Mouse (Mus musculus): ENCODE results near the gene Nsg2.
A peak's percentile ranks its signal among the peaks of the same experiment; 100 is the strongest.

Nsg2 gene

GRCm38 (mm10) chr11:32000281-32000680 is at the start of gene Nsg2:
Nsg2 (plus strand) TSS chr11:32000463.
- H3K27me3 ChIP-seq (ENCODE audit: insufficient read depth, low read length): 0 out of 2 replicates have a peak, but pooled peaks cover 3% of the 10 kb centered on the region
- H3K4me3 ChIP-seq (replicated peaks; ENCODE audit: low read length): peak within 1 kb of the TSS; percentile 43; the same call in 1 of the 2 replicates
- TF ChIP-seq NANOG (IDR thresholded peaks at IDR 0.05; ENCODE audit: borderline replicate concordance, low read length): no peak
- TF ChIP-seq CTCF (conservative IDR thresholded peaks at IDR 0.05; ENCODE audit: low read length): no peak
- no peak for TF ChIP-seq POU5F1 (IDR thresholded peaks at IDR 0.05; ENCODE audit: borderline replicate concordance, low read length)
- H3K36me3 ChIP-seq (ENCODE audit: insufficient read depth, low read length): no peaks in the 10 kb centered on the region
- no peaks in the 10 kb centered on the region for H3K9me3 ChIP-seq (ENCODE audit: low read length)
- peaks cover 54% of the 10 kb centered on the region for H3K4me1 ChIP-seq (replicated peaks; ENCODE audit: low read depth, low read length)

GRCm38 (mm10) chr11:31960071-31960470 is 40.2 kb upstream of the Nsg2 start:
- TF ChIP-seq NANOG (IDR thresholded peaks at IDR 0.05; ENCODE audit: borderline replicate concordance, low read length) (no peak), POU5F1 (IDR thresholded peaks at IDR 0.05; ENCODE audit: borderline replicate concordance, low read length) (no peak)
- peaks cover 5% of the 10 kb centered on the region for H3K4me1 ChIP-seq (replicated peaks; ENCODE audit: low read depth, low read length)
- H3K4me3 ChIP-seq (replicated peaks; ENCODE audit: low read length): no peak overlapping the region
- peaks cover 15% of the 10 kb centered on the region for H3K9me3 ChIP-seq (ENCODE audit: low read length)
- peaks cover 3% of the 10 kb centered on the region for H3K27me3 ChIP-seq (ENCODE audit: insufficient read depth, low read length)
- H3K36me3 ChIP-seq (ENCODE audit: insufficient read depth, low read length): no peaks in the 10 kb centered on the region

GRCm38 (mm10) chr11:31963993-31964392 is 36.3 kb upstream of the Nsg2 start:
- Histone ChIP-seq H3K36me3 (ENCODE audit: insufficient read depth, low read length) (no peaks in the 10 kb centered on the region), H3K4me3 (replicated peaks; ENCODE audit: low read length) (no peak overlapping the region), H3K4me1 (replicated peaks; ENCODE audit: low read depth, low read length) (peaks cover 12% of the 10 kb centered on the region), H3K9me3 (ENCODE audit: low read length) (no peaks in the 10 kb centered on the region), H3K27me3 (ENCODE audit: insufficient read depth, low read length) (peaks cover 12% of the 10 kb centered on the region)
- no peak for TF ChIP-seq POU5F1 (IDR thresholded peaks at IDR 0.05; ENCODE audit: borderline replicate concordance, low read length)
- TF ChIP-seq CTCF (conservative IDR thresholded peaks at IDR 0.05; ENCODE audit: low read length): no peak
- no peak for TF ChIP-seq NANOG (IDR thresholded peaks at IDR 0.05; ENCODE audit: borderline replicate concordance, low read length)

- no peaks in the 10 kb centered on the region for H3K9me3 ChIP-seq (ENCODE audit: low read length)
- peaks cover 12% of the 10 kb centered on the region for H3K27me3 ChIP-seq (ENCODE audit: insufficient read depth, low read length)
- no peaks in the 10 kb centered on the region for H3K36me3 ChIP-seq (ENCODE audit: insufficient read depth, low read length)
- peak within 1 kb of the TSS; percentile 82 for H3K4me3 ChIP-seq (replicated peaks; ENCODE audit: low read length)
- no peak for TF ChIP-seq NANOG (IDR thresholded peaks at IDR 0.05; ENCODE audit: borderline replicate concordance, low read length)
- no peak for TF ChIP-seq CTCF (conservative IDR thresholded peaks at IDR 0.05; ENCODE audit: low read length)
- TF ChIP-seq POU5F1 (IDR thresholded peaks at IDR 0.05; ENCODE audit: borderline replicate concordance, low read length): no peak
- peaks cover 8% of the 10 kb centered on the region for H3K4me1 ChIP-seq (replicated peaks; ENCODE audit: low read depth, low read length)
Observed at GRCm38 (mm10) chr11:31965256-31966134, 34.8 kb upstream of the Nsg2 start, which contains the start of gene 4930524B15Rik. 4930524B15Rik (plus strand) TSS chr11:31965592.

- peaks cover 12% of the 10 kb centered on the region for H3K4me1 ChIP-seq (replicated peaks; ENCODE audit: low read depth, low read length)
- no peak for TF ChIP-seq NANOG (IDR thresholded peaks at IDR 0.05; ENCODE audit: borderline replicate concordance, low read length)
- no peak for TF ChIP-seq POU5F1 (IDR thresholded peaks at IDR 0.05; ENCODE audit: borderline replicate concordance, low read length)
- no peak for TF ChIP-seq CTCF (conservative IDR thresholded peaks at IDR 0.05; ENCODE audit: low read length)
- no peak overlapping the region for H3K4me3 ChIP-seq (replicated peaks; ENCODE audit: low read length)
- peaks cover 7% of the 10 kb centered on the region for H3K9me3 ChIP-seq (ENCODE audit: low read length)
- no peaks in the 10 kb centered on the region; the same call in none of the 2 replicates for H3K36me3 ChIP-seq (ENCODE audit: insufficient read depth, low read length)
- H3K27me3 ChIP-seq (ENCODE audit: insufficient read depth, low read length): no peaks in the 10 kb centered on the region
Observed at GRCm38 (mm10) chr11:31974132-31974531, 26.1 kb upstream of the Nsg2 start.

GRCm38 (mm10) chr11:31974826-31975225 is 25.4 kb upstream of the Nsg2 start:
- Histone ChIP-seq H3K4me3 (replicated peaks; ENCODE audit: low read length) (no peak overlapping the region), H3K27me3 (ENCODE audit: insufficient read depth, low read length) (no peaks in the 10 kb centered on the region), H3K4me1 (replicated peaks; ENCODE audit: low read depth, low read length) (peaks cover 12% of the 10 kb centered on the region), H3K36me3 (ENCODE audit: insufficient read depth, low read length) (no peaks in the 10 kb centered on the region; the same call in none of the 2 replicates), H3K9me3 (ENCODE audit: low read length) (peaks cover 14% of the 10 kb centered on the region)
- no peak for TF ChIP-seq CTCF (conservative IDR thresholded peaks at IDR 0.05; ENCODE audit: low read length)
- TF ChIP-seq NANOG (IDR thresholded peaks at IDR 0.05; ENCODE audit: borderline replicate concordance, low read length): no peak
- TF ChIP-seq POU5F1 (IDR thresholded peaks at IDR 0.05; ENCODE audit: borderline replicate concordance, low read length): no peak

- TF ChIP-seq POU5F1 (IDR thresholded peaks at IDR 0.05; ENCODE audit: borderline replicate concordance, low read length) (no peak), NANOG (IDR thresholded peaks at IDR 0.05; ENCODE audit: borderline replicate concordance, low read length) (no peak), CTCF (conservative IDR thresholded peaks at IDR 0.05; ENCODE audit: low read length) (no peak)
- Histone ChIP-seq H3K9me3 (ENCODE audit: low read length) (peaks cover 20% of the 10 kb centered on the region), H3K4me1 (replicated peaks; ENCODE audit: low read depth, low read length) (peaks cover 12% of the 10 kb centered on the region), H3K36me3 (ENCODE audit: insufficient read depth, low read length) (no peaks in the 10 kb centered on the region; the same call in none of the 2 replicates), H3K4me3 (replicated peaks; ENCODE audit: low read length) (no peak overlapping the region), H3K27me3 (ENCODE audit: insufficient read depth, low read length) (no peaks in the 10 kb centered on the region)
Observed at GRCm38 (mm10) chr11:31975678-31976077, 24.6 kb upstream of the Nsg2 start.

- H3K4me3 ChIP-seq (replicated peaks; ENCODE audit: low read length): no peak overlapping the region
- no peaks in the 10 kb centered on the region for H3K27me3 ChIP-seq (ENCODE audit: insufficient read depth, low read length)
- no peak for TF ChIP-seq CTCF (conservative IDR thresholded peaks at IDR 0.05; ENCODE audit: low read length)
- TF ChIP-seq POU5F1 (IDR thresholded peaks at IDR 0.05; ENCODE audit: borderline replicate concordance, low read length): no peak
- no peak for TF ChIP-seq NANOG (IDR thresholded peaks at IDR 0.05; ENCODE audit: borderline replicate concordance, low read length)
- peaks cover 22% of the 10 kb centered on the region for H3K9me3 ChIP-seq (ENCODE audit: low read length)
- peaks cover 12% of the 10 kb centered on the region for H3K4me1 ChIP-seq (replicated peaks; ENCODE audit: low read depth, low read length)
- H3K36me3 ChIP-seq (ENCODE audit: insufficient read depth, low read length): no peaks in the 10 kb centered on the region; the same call in none of the 2 replicates
Observed at GRCm38 (mm10) chr11:31976137-31976536, 24.1 kb upstream of the Nsg2 start.

Data from E14TG2a.4 (cell line).